Mouse (Mus musculus) stomach, embryonic 15.5 days (tissue): ENCODE measurements around the gene Gm20388. TPM values are rescaled to one million over a fixed set of nuclear protein-coding genes. Genes with fewer than 3 reads are reported as not detected.
A peak's percentile ranks its signal among the peaks of the same experiment; 100 is the strongest.
"Not testable (repeated sequence)": the region's sequence is repeated elsewhere in the genome, so short reads cannot be mapped to it uniquely, and the experiment has no call there.

Experiments used
- ATAC-seq: fragments of 200-750 bp; cut with Nextera tagmentation; 2 replicates; pipeline ENCODE4 v1.8.0; 2017; ENCODE audit warnings: low read depth, moderate number of reproducible peaks, moderate TSS enrichment; ENCODE audit not compliant: insufficient read depth, low FRiP score
- H3K27ac ChIP-seq: fragments of 300-500 bp; sonication (generic); 2 replicates; pipeline ENCODE4 v1.5.1; 2015; ENCODE audit warnings: mild to moderate bottlenecking, inconsistent platforms
- H3K27me3 ChIP-seq: fragments of 300-500 bp; sonication (generic); replicated peaks from 2 replicates; pipeline ENCODE4 v1.6.1; 2015; ENCODE audit warnings: inconsistent platforms
- H3K36me3 ChIP-seq: fragments of 300-500 bp; sonication (generic); 2 replicates; pipeline ENCODE4 v1.6.1; 2015; ENCODE audit warnings: inconsistent platforms
- H3K4me1 ChIP-seq: fragments of 300-500 bp; sonication (generic); 2 replicates; pipeline ENCODE4 v1.6.1; 2015; ENCODE audit warnings: inconsistent platforms
- H3K4me2 ChIP-seq: fragments of 300-500 bp; sonication (generic); 2 replicates; pipeline ENCODE4 v1.6.1; 2015; ENCODE audit warnings: mild to moderate bottlenecking, inconsistent platforms
- H3K4me3 ChIP-seq: fragments of 300-500 bp; sonication (generic); replicated peaks from 2 replicates; pipeline ENCODE4 v1.5.1; 2015; ENCODE audit warnings: inconsistent platforms
- H3K9ac ChIP-seq: fragments of 300-500 bp; sonication (generic); 2 replicates; pipeline ENCODE4 v1.6.1; 2015; ENCODE audit warnings: inconsistent platforms
- H3K9me3 ChIP-seq: fragments of 300-500 bp; sonication (generic); 2 replicates; pipeline ENCODE4 v1.6.1; 2016; ENCODE audit warnings: inconsistent platforms
- WGBS: fragments of 180-500 bp; shearing (Covaris S2); methylation state at CpG from one replicate; pipeline ENCODE4 v1.1.7; 2015; 5-methylcytosine and 5-hydroxymethylcytosine counted together
- polyA plus RNA-seq: library from polyadenylated mRNA; unstranded; fragments of >200 nt; fragmentation: Nextera tagmentation; extraction: Ambion mirVana; gene quantifications from 2 replicates; pipeline ENCODE4 v1.2.1, GENCODE M21; 2015

Gm20388 gene
- polyA plus RNA-seq, 1 experiment from 2014 or later = not detected

DNA sequence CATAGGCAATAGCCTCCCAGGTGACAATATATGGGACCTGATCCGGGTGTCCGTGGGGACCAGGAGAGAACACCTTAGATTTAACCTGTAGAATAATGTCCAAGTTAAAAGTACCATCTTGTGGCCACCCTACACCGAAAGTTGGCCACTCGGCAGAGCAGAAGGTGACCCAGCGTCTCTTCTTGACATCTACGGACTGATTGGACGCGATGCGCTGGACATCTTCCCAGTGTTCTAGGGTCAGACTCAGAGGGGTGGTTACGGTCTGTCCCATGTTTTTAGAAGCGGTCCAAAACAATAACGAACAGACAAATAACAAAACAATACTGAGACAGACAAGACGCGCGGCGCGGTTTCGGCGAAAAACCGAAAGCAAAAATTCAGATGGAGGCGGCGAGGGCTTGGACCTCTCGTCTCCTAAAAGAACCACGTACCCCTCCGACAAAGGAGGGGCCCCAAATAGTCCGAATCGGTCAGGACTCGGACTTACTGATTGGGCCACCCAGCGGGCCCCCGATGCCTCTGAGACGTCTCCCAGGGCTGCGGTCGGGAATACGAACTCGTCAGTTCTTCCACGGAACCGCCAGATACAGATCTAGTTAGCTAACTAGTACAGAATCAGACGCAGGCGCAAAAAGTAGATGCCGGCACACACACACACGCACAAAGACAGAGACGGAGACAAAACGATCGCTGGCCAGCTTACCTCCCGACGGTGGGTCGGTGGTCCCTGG is 3522.8 kb downstream of the Gm20388 start:
- not testable (repeated sequence) for H3K27ac ChIP-seq, H3K4me3 ChIP-seq, H3K4me1 ChIP-seq, H3K36me3 ChIP-seq, H3K9me3 ChIP-seq, H3K4me2 ChIP-seq, H3K27me3 ChIP-seq, ATAC-seq, H3K9ac ChIP-seq
- 96% methylated on average over 47 of the region's 47 CpGs for WGBS

DNA sequence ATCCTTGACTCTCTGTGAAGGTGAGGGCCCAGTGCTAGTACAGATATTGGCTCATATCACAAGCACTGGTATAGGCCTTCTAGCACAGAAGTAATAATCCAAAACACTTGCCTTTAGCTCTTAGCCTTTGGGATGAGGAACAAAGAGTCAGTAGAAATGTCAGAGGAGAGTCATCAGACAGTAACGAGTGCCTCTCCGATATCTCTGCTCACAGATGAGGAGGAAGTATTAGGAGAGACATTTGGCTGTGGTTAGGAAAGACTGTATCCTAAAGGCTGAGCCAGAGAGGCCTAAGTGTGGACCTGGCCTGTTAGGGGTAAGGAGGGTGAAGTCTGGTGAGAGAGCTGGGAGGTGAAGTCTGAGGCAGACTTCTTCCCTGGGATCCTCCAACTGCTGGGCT is 3531.1 kb downstream of the Gm20388 start:
- Histone ChIP-seq H3K4me3 (no peak overlapping the region), H3K9me3 (no peaks in the 10 kb centered on the region), H3K9ac (no peak overlapping the region), H3K4me1 (peaks cover 7% of the 10 kb centered on the region; the same call in 1 of the 2 replicates), H3K36me3 (no peaks in the 10 kb centered on the region), H3K4me2 (no peak overlapping the region), H3K27ac (no peak overlapping the region), H3K27me3 (no peaks in the 10 kb centered on the region)
- no peak for ATAC-seq
- WGBS = 82% methylated on average over 2 of the region's 2 CpGs

DNA sequence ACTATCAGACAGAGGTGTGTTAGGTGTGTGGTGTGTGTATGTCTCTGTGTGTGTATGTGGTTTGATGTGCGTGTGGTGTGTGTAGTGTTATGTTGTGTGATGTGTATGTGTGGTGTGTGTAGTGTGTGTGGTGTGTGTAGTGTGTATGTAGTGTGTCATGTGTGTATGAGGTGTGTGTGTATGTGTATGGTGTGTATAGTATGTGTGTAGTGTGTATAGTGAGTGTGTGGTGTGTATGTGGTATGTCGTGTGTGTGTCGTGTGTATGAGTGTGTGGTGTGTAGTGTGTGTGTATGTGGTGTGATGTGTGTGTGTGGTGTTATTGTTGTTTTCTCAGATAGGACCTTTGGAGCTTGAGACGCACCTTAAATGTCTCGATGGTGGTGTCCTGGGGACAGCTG is 3531.7 kb downstream of the Gm20388 start:
- no peak overlapping the region for H3K27ac ChIP-seq
- no peaks in the 10 kb centered on the region for H3K9me3 ChIP-seq
- H3K4me1 ChIP-seq = peaks cover 7% of the 10 kb centered on the region; the same call in 1 of the 2 replicates
- 81% methylated on average over 5 of the region's 5 CpGs for WGBS
- no peaks in the 10 kb centered on the region for H3K36me3 ChIP-seq
- ATAC-seq = 0 out of 2 replicates have a peak, but pooled peaks have one; percentile 21
- no peak overlapping the region for H3K9ac ChIP-seq
- peak overlapping the region; percentile 65; the same call in 1 of the 2 replicates for H3K4me3 ChIP-seq
- no peaks in the 10 kb centered on the region for H3K27me3 ChIP-seq
- peak overlapping the region; percentile 67; the same call in 1 of the 2 replicates for H3K4me2 ChIP-seq

- no peaks in the 10 kb centered on the region for H3K27me3 ChIP-seq
- H3K9ac ChIP-seq = peak overlapping the region; percentile 61
- peaks cover 7% of the 10 kb centered on the region; the same call in 1 of the 2 replicates for H3K4me1 ChIP-seq
- peak overlapping the region; percentile 67 for H3K4me2 ChIP-seq
- 1% methylated on average over 41 of the region's 41 CpGs for WGBS
- peak; percentile 92 for ATAC-seq
- H3K4me3 ChIP-seq = peak overlapping the region; percentile 65
- no peaks in the 10 kb centered on the region for H3K9me3 ChIP-seq
- peak overlapping the region; percentile 55; the same call in 1 of the 2 replicates for H3K27ac ChIP-seq
- H3K36me3 ChIP-seq = no peaks in the 10 kb centered on the region
Observed at GRCm38 (mm10) chr8:123442871-123443575, 3532.4 kb downstream of the Gm20388 start.

- Histone ChIP-seq H3K4me2 (peak overlapping the region; percentile 67), H3K27ac (no peak overlapping the region), H3K9me3 (no peaks in the 10 kb centered on the region), H3K27me3 (no peaks in the 10 kb centered on the region), H3K36me3 (no peaks in the 10 kb centered on the region), H3K4me1 (peaks cover 7% of the 10 kb centered on the region; the same call in 1 of the 2 replicates), H3K9ac (no peak overlapping the region), H3K4me3 (peak overlapping the region; percentile 65)
- no peak for ATAC-seq
- 15% methylated on average over 4 of the region's 4 CpGs for WGBS
Observed at GRCm38 (mm10) chr8:123443576-123443921, 3532.9 kb downstream of the Gm20388 start.

GRCm38 (mm10) chr8:123444131-123444530 is 3533.5 kb downstream of the Gm20388 start:
- H3K4me1 ChIP-seq = peaks cover 7% of the 10 kb centered on the region; the same call in 1 of the 2 replicates
- no peaks in the 10 kb centered on the region for H3K36me3 ChIP-seq
- H3K9me3 ChIP-seq = no peaks in the 10 kb centered on the region
- no peak for ATAC-seq
- H3K4me3 ChIP-seq = no peak overlapping the region
- H3K4me2 ChIP-seq = peak overlapping the region; percentile 67; the same call in 1 of the 2 replicates
- no peaks in the 10 kb centered on the region for H3K27me3 ChIP-seq
- H3K27ac ChIP-seq = no peak overlapping the region
- no peak overlapping the region for H3K9ac ChIP-seq
- WGBS = 79% methylated on average over 6 of the region's 6 CpGs

- no peaks in the 10 kb centered on the region for H3K27me3 ChIP-seq
- no peak overlapping the region for H3K9ac ChIP-seq
- no peak overlapping the region for H3K4me3 ChIP-seq
- no peaks in the 10 kb centered on the region for H3K36me3 ChIP-seq
- WGBS = 81% methylated on average over 10 of the region's 10 CpGs
- H3K27ac ChIP-seq = no peak overlapping the region
- no peak for ATAC-seq
- H3K4me1 ChIP-seq = peaks cover 7% of the 10 kb centered on the region; the same call in 1 of the 2 replicates
- no peak overlapping the region for H3K4me2 ChIP-seq
- no peaks in the 10 kb centered on the region for H3K9me3 ChIP-seq
Observed at GRCm38 (mm10) chr8:123445981-123446380, 3535.3 kb downstream of the Gm20388 start.

- WGBS = 74% methylated on average over 6 of the region's 6 CpGs
Observed at GRCm38 (mm10) chr8:123446799-123447198, 3536.2 kb downstream of the Gm20388 start.

GRCm38 (mm10) chr8:123450783-123451182 is 3540.1 kb downstream of the Gm20388 start:
- no peak for ATAC-seq
- Histone ChIP-seq H3K4me1 (no peaks in the 10 kb centered on the region), H3K4me2 (no peak overlapping the region), H3K27me3 (no peaks in the 10 kb centered on the region), H3K36me3 (peaks cover 21% of the 10 kb centered on the region), H3K9me3 (no peaks in the 10 kb centered on the region), H3K27ac (no peak overlapping the region), H3K4me3 (no peak overlapping the region), H3K9ac (no peak overlapping the region)
- WGBS = 81% methylated on average over 5 of the region's 5 CpGs

More at GRCm38 (mm10) chr8:123446799-123447198, 3536.2 kb downstream of the Gm20388 start:
- Histone ChIP-seq H3K4me2 (no peak overlapping the region), H3K27ac (no peak overlapping the region), H3K4me3 (no peak overlapping the region), H3K36me3 (no peaks in the 10 kb centered on the region), H3K9ac (no peak overlapping the region), H3K27me3 (no peaks in the 10 kb centered on the region), H3K4me1 (peaks cover 7% of the 10 kb centered on the region; the same call in 1 of the 2 replicates), H3K9me3 (no peaks in the 10 kb centered on the region)
- ATAC-seq = no peak

DNA sequence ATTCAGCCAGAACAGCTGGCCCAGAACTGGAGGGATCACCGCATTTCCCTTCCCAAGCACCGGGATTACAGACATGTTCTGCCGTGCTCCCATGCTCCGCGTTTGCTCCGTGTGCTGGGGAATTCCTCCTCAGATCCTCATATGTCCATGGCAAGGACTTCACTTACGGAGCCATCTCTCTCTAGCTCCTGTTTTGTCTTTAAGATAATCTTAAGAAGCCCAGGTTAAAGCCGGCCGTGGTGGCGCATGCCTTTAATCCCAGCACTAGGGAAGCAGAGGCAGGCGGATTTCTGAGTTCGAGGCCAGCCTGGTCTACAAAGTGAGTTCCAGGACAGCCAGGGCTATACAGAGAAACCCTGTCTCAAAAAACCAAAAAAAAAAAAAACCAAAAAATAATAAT is 3541.1 kb downstream of the Gm20388 start:
- H3K4me2 ChIP-seq, ATAC-seq, H3K9ac ChIP-seq, H3K9me3 ChIP-seq, H3K4me1 ChIP-seq, H3K27me3 ChIP-seq, H3K4me3 ChIP-seq, H3K27ac ChIP-seq: not testable (repeated sequence)
- 93% methylated on average over 12 of the region's 12 CpGs for WGBS
- peaks cover 24% of the 10 kb centered on the region for H3K36me3 ChIP-seq

DNA sequence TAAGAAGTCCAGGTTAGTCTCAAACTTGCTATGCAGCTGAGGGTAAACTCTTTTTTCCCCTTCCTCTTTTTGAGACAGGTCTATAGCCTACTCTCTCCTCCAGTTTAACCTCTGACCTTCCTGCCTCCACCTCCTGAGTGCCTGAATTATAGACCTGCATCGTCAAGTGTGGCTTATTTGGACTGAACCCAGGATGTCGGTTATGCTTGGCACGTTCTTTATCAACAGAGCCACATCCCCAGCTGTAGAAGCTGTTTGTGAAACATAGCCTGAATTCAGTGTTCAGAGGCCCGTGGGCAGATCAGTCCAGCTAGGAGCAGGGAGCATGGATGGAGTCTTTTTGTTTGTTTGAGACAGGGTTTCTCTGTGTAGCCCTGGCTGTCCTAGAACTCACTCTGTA is 3541.5 kb downstream of the Gm20388 start:
- Histone ChIP-seq H3K4me1 (no peaks in the 10 kb centered on the region), H3K9me3 (no peaks in the 10 kb centered on the region), H3K4me3 (no peak overlapping the region), H3K27me3 (no peaks in the 10 kb centered on the region), H3K4me2 (no peak overlapping the region), H3K36me3 (peaks cover 24% of the 10 kb centered on the region), H3K9ac (no peak overlapping the region), H3K27ac (no peak overlapping the region)
- WGBS = 78% methylated on average over 4 of the region's 4 CpGs
- ATAC-seq = no peak

DNA sequence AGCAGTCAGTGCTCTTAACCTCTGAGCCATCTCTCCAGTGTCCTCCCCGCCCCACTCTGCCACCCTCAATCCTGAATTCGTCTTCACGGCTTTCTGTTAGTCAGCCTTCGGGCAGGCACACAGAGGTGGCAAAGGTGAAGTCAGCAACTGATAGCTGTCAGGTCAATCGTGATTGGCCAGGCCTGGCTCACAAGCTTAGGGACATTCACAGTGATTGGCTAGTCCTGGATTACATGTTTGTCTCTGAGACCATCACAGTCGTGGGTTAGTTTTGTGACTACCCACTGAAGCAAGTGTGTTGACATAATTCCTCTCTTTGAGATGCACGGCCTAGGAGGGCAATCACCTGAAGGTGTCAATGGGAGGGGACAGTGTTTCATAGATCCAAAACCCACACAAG is 3542.7 kb downstream of the Gm20388 start:
- no peak for ATAC-seq
- no peak overlapping the region for H3K9ac ChIP-seq
- H3K4me1 ChIP-seq = no peaks in the 10 kb centered on the region
- no peak overlapping the region for H3K27ac ChIP-seq
- WGBS = 64% methylated on average over 7 of the region's 7 CpGs
- no peak overlapping the region for H3K4me3 ChIP-seq
- H3K36me3 ChIP-seq = peaks cover 24% of the 10 kb centered on the region
- H3K9me3 ChIP-seq = no peaks in the 10 kb centered on the region
- H3K4me2 ChIP-seq = no peak overlapping the region
- H3K27me3 ChIP-seq = no peaks in the 10 kb centered on the region
